Mouse (Mus musculus) MEL (cell line): ENCODE results near the gene Fkbp10. TPM values are rescaled to one million over a fixed set of nuclear protein-coding genes. Genes with fewer than 3 reads are reported as not detected.

ENCODE experiments used
- DNase-seq: peaks from one replicate; pipeline ENCODE4 v3.0.0; 2011; ENCODE audit warnings: low read depth, low spot score
- H3K27ac ChIP-seq: 2 replicates; pipeline ENCODE4 v1.5.1; 2012; ENCODE audit warnings: low read depth, mild to moderate bottlenecking, control low read depth, low read length, moderate library complexity; ENCODE audit not compliant: control insufficient read depth
- H3K27me3 ChIP-seq, 2 experiments: fragments of 150-350 bp in 1 of 2; sonication (generic) in 1 of 2; 2 replicates each; pipeline ENCODE4 v1.6.1; 2012; ENCODE audit warnings: low read length in 2 of 2, mild to moderate bottlenecking in 2 of 2, improper control_type of control experiment in 1 of 2, moderate library complexity in 1 of 2; ENCODE audit not compliant: insufficient read depth in 2 of 2, control insufficient read depth in 1 of 2
- H3K36me3 ChIP-seq, 2 experiments: 2 replicates each; pipeline ENCODE4 v1.6.1; 2012 to 2014; ENCODE audit warnings: low read length in 2 of 2, improper control_type of control experiment in 1 of 2, inconsistent platforms in 1 of 2, mild to moderate bottlenecking in 1 of 2; ENCODE audit not compliant: insufficient read depth in 2 of 2, control insufficient read depth in 1 of 2
- H3K4me1 ChIP-seq, 2 experiments: fragments of 150-350 bp in 1 of 2; sonication (generic) in 1 of 2; 2 replicates each; pipeline ENCODE4 v1.6.1; 2012; ENCODE audit warnings: low read length in 2 of 2, improper control_type of control experiment in 1 of 2, mild to moderate bottlenecking in 1 of 2; ENCODE audit not compliant: insufficient read depth in 2 of 2, control insufficient read depth in 1 of 2
- H3K4me3 ChIP-seq, 2 experiments: fragments of 150-350 bp in 1 of 2; sonication (generic) in 1 of 2; 2 replicates each; pipeline ENCODE4 v1.5.1; 2012; ENCODE audit warnings: low read depth in 2 of 2, low read length in 2 of 2, mild to moderate bottlenecking in 2 of 2, moderate library complexity in 2 of 2, control low read depth in 1 of 2, improper control_type of control experiment in 1 of 2; ENCODE audit not compliant: control insufficient read depth in 1 of 2, insufficient read depth in 1 of 2
- H3K79me2 ChIP-seq: 2 replicates; pipeline ENCODE4 v1.6.1; 2012; ENCODE audit warnings: mild to moderate bottlenecking, low read length, moderate library complexity; ENCODE audit not compliant: control insufficient read depth, poor library complexity, insufficient read depth
- H3K9ac ChIP-seq: 2 replicates; pipeline ENCODE4 v1.6.1; 2012; ENCODE audit warnings: low read depth, mild to moderate bottlenecking, control low read depth, low read length, moderate library complexity; ENCODE audit not compliant: control insufficient read depth, poor library complexity, severe bottlenecking
- H3K9me3 ChIP-seq: fragments of 150-350 bp; sonication (generic); replicated peaks from 2 replicates; pipeline ENCODE4 v1.6.1; 2012; ENCODE audit warnings: mild to moderate bottlenecking, low read length, improper control_type of control experiment, moderate library complexity; ENCODE audit not compliant: insufficient read depth
- BHLHE40 ChIP-seq: IDR thresholded peaks from 2 replicates; pipeline ENCODE4 v1.6.1; 2012; ENCODE audit warnings: low read depth, mild to moderate bottlenecking, inconsistent platforms, low read length, improper control_type of control experiment, borderline replicate concordance
- CHD1 ChIP-seq: IDR thresholded peaks from 2 replicates; pipeline ENCODE4 v1.6.1; 2012; ENCODE audit warnings: low read depth, mild to moderate bottlenecking, inconsistent platforms, low read length, improper control_type of control experiment
- CTCF ChIP-seq, 3 experiments: IDR thresholded peaks in 2 of 3; conservative IDR thresholded peaks in 1 of 3; 2 replicates each; pipeline ENCODE4 v1.5.1; 2011 to 2012; ENCODE audit warnings: low read length in 3 of 3, low read depth in 2 of 3, mild to moderate bottlenecking in 2 of 3, improper control_type of control experiment in 1 of 3, inconsistent platforms in 1 of 3, mixed read lengths in 1 of 3, moderate library complexity in 1 of 3; ENCODE audit not compliant: control insufficient read depth in 1 of 3, insufficient read depth in 1 of 3, poor library complexity in 1 of 3, severe bottlenecking in 1 of 3
- ELF1 ChIP-seq: IDR thresholded peaks from 2 replicates; pipeline ENCODE4 v1.6.1; 2014; ENCODE audit warnings: low read depth, mild to moderate bottlenecking, inconsistent platforms, low read length, improper control_type of control experiment, moderate library complexity
- HCFC1 ChIP-seq: IDR thresholded peaks from 2 replicates; pipeline ENCODE4 v1.6.1; 2012; ENCODE audit warnings: low read depth, mild to moderate bottlenecking, inconsistent platforms, low read length, improper control_type of control experiment, moderate library complexity
- KAT2A ChIP-seq: conservative IDR thresholded peaks from 2 replicates; pipeline ENCODE4 v1.6.1; 2012; ENCODE audit warnings: low read depth, low read length, improper control_type of control experiment, inconsistent platforms
- MAX ChIP-seq: IDR thresholded peaks from 2 replicates; pipeline ENCODE4 v1.6.1; 2011; ENCODE audit warnings: low read length, improper control_type of control experiment
- MAZ ChIP-seq: IDR thresholded peaks from 2 replicates; pipeline ENCODE4 v1.6.1; 2012; ENCODE audit warnings: low read depth, mild to moderate bottlenecking, inconsistent platforms, low read length, improper control_type of control experiment
- MXI1 ChIP-seq: IDR thresholded peaks from 2 replicates; pipeline ENCODE4 v1.6.1; 2011; ENCODE audit warnings: mild to moderate bottlenecking, low read depth, low read length, improper control_type of control experiment
- MYC ChIP-seq: IDR thresholded peaks from 2 replicates; pipeline ENCODE4 v1.6.1; 2011; ENCODE audit warnings: low read depth, mild to moderate bottlenecking, low read length, improper control_type of control experiment, moderate library complexity
- NRF1 ChIP-seq: IDR thresholded peaks from 2 replicates; pipeline ENCODE4 v1.6.1; 2014; ENCODE audit warnings: low read depth, mild to moderate bottlenecking, inconsistent platforms, low read length, improper control_type of control experiment, moderate library complexity; ENCODE audit not compliant: poor library complexity, insufficient read depth, severe bottlenecking
- POLR2AphosphoS5 ChIP-seq: IDR thresholded peaks from 2 replicates; pipeline ENCODE4 v1.6.1; 2012; ENCODE audit warnings: low read depth, borderline replicate concordance, mild to moderate bottlenecking, inconsistent platforms, low read length, moderate library complexity, mixed read lengths
- RAD21 ChIP-seq: IDR thresholded peaks from 2 replicates; pipeline ENCODE4 v1.6.1; 2011; ENCODE audit warnings: mild to moderate bottlenecking, low read depth, low read length, improper control_type of control experiment
- RCOR1 ChIP-seq: IDR thresholded peaks from 2 replicates; pipeline ENCODE4 v1.6.1; 2012; ENCODE audit warnings: low read depth, mild to moderate bottlenecking, inconsistent platforms, low read length, improper control_type of control experiment
- SIN3A ChIP-seq: IDR thresholded peaks from 2 replicates; pipeline ENCODE4 v1.6.1; 2012; ENCODE audit warnings: low read length, improper control_type of control experiment, inconsistent platforms
- TBP ChIP-seq: IDR thresholded peaks from 2 replicates; pipeline ENCODE4 v1.8.0; 2011; ENCODE audit warnings: low read depth, low read length, improper control_type of control experiment
- USF1 ChIP-seq: IDR thresholded peaks from 2 replicates; pipeline ENCODE4 v1.6.1; 2014; ENCODE audit warnings: low read depth, mild to moderate bottlenecking, inconsistent platforms, low read length, improper control_type of control experiment, moderate library complexity
- ZKSCAN1 ChIP-seq: IDR thresholded peaks from 2 replicates; pipeline ENCODE4 v1.6.1; 2012; ENCODE audit warnings: low read depth, mild to moderate bottlenecking, inconsistent platforms, low read length, improper control_type of control experiment, moderate library complexity
- ZMIZ1 ChIP-seq: IDR thresholded peaks from 2 replicates; pipeline ENCODE4 v1.6.1; 2012; ENCODE audit warnings: low read depth, mild to moderate bottlenecking, inconsistent platforms, low read length, improper control_type of control experiment, moderate library complexity
- ZNF384 ChIP-seq: IDR thresholded peaks from 2 replicates; pipeline ENCODE4 v1.6.1; 2012; ENCODE audit warnings: low read depth, mild to moderate bottlenecking, inconsistent platforms, low read length, improper control_type of control experiment
- polyA plus RNA-seq, 2 experiments: library from polyadenylated mRNA; stranded (reverse) in 1 of 2; unstranded in 1 of 2; fragments of >175 nt in 1 of 2; fragments of >200 nt in 1 of 2; gene quantifications; 2 replicates each; pipeline versions ENCODE4 v1.2.1 to v1.2.4; 2012; ENCODE audit warnings: low replicate concordance in 2 of 2, low read depth in 1 of 2; ENCODE audit not compliant: insufficient read length in 2 of 2, insufficient read depth in 1 of 2, missing spikeins in 1 of 2
- total RNA-seq: library from RNA; depleted of rRNA; stranded (reverse); fragments of 300-350 nt; gene quantifications from 2 replicates; pipeline ENCODE4 v1.2.3, GENCODE M21; 2012

Fkbp10 gene
- total and polyA plus RNA-seq, 3 experiments: 0.19 to 0.28 TPM; not detected in 1

GRCm38 (mm10) chr11:100413541-100413940, 2.0 kb upstream of the Fkbp10 start:
- no peaks in the 10 kb centered on the region for H3K79me2 ChIP-seq
- DNase-seq: no peak
- TF ChIP-seq ZNF384: no peak
- no peak for TF ChIP-seq POLR2AphosphoS5
- TF ChIP-seq ELF1: no peak
- TF ChIP-seq TBP: no peak
- no peak for TF ChIP-seq NRF1
- TF ChIP-seq HCFC1: no peak
- no peak for TF ChIP-seq USF1
- TF ChIP-seq MAZ: no peak
- H3K4me3 ChIP-seq: no peak overlapping the region
- no peaks in the 10 kb centered on the region for H3K9me3 ChIP-seq
- H3K27ac ChIP-seq: no peak overlapping the region
- H3K9ac ChIP-seq: no peak overlapping the region
- no peaks in the 10 kb centered on the region for H3K4me1 ChIP-seq
- H3K36me3 ChIP-seq: no peaks in the 10 kb centered on the region
- H3K27me3 ChIP-seq: no peaks in the 10 kb centered on the region; a peak in 1 of 4 replicates

GRCm38 (mm10) chr11:100414021-100414913, 1.2 kb upstream of the Fkbp10 start, which contains the start of gene P3h4:
Gene P3h4 (minus strand): TSS chr11:100414836.
- Histone ChIP-seq H3K36me3 (no peaks in the 10 kb centered on the region), H3K4me1 (no peaks in the 10 kb centered on the region), H3K4me3 (peak within 1 kb of the TSS in 1 of 2 experiments; percentile 18; a peak in 1 of 4 replicates), H3K27me3 (no peaks in the 10 kb centered on the region; a peak in 1 of 4 replicates), H3K9ac (no peak within 1 kb of the TSS), H3K79me2 (no peaks in the 10 kb centered on the region), H3K27ac (no peak within 1 kb of the TSS), H3K9me3 (no peaks in the 10 kb centered on the region)
- no peak for TF ChIP-seq RAD21
- peak in 1 of 3 experiments; percentile 16; a peak in 1 of 6 replicates for TF ChIP-seq CTCF (IDR thresholded peaks at IDR 0.05 in 2 of 3, conservative IDR thresholded peaks at IDR 0.05 in 1 of 3; ENCODE audit: control insufficient read depth in 1 of 3, insufficient read depth in 1 of 3, low read depth in 2 of 3, low read length in 3 of 3, poor library complexity in 1 of 3, severe bottlenecking in 1 of 3)
- no peak for DNase-seq

- peaks cover 0 to 4% of the 10 kb centered on the region in 2 experiments; a peak in 2 of 4 replicates for H3K36me3 ChIP-seq
- no peaks in the 10 kb centered on the region for H3K9me3 ChIP-seq
- TF ChIP-seq CTCF (IDR thresholded peaks at IDR 0.05 in 2 of 3, conservative IDR thresholded peaks at IDR 0.05 in 1 of 3; ENCODE audit: control insufficient read depth in 1 of 3, insufficient read depth in 1 of 3, low read depth in 2 of 3, low read length in 3 of 3, poor library complexity in 1 of 3, severe bottlenecking in 1 of 3) (no peak), ZKSCAN1 (no peak), MYC (no peak), MXI1 (no peak), MAX (no peak), TBP (no peak), SIN3A (no peak), HCFC1 (no peak), ZMIZ1 (no peak), RCOR1 (no peak), BHLHE40 (no peak), CHD1 (no peak), KAT2A (no peak)
- no peak overlapping the region for H3K9ac ChIP-seq
- H3K4me3 ChIP-seq: no peak overlapping the region
- no peaks in the 10 kb centered on the region; a peak in 1 of 4 replicates for H3K27me3 ChIP-seq
- peaks cover 2 to 8% of the 10 kb centered on the region in 2 experiments for H3K4me1 ChIP-seq
- no peak overlapping the region for H3K27ac ChIP-seq
- DNase-seq: no peak
- H3K79me2 ChIP-seq: no peaks in the 10 kb centered on the region
Observed at GRCm38 (mm10) chr11:100421537-100421936, 6.0 kb downstream of the Fkbp10 start.
